Mouse (Mus musculus) small intestine, adult 2 months (tissue): Measurements from ENCODE around the gene Fsip1.

Source experiments
- CTCF ChIP-seq: fragments of 200-500 bp; IDR thresholded peaks from 2 replicates; pipeline ENCODE4 v1.5.1; 2012; ENCODE audit warnings: low read depth, mild to moderate bottlenecking, control low read depth, inconsistent platforms, low read length, moderate library complexity, mixed read lengths; ENCODE audit not compliant: insufficient replicate concordance, insufficient read length; ENCODE audit errors: extremely low read depth
- POLR2A ChIP-seq: fragments of 200-500 bp; IDR thresholded peaks from 2 replicates; pipeline ENCODE4 v1.6.1; 2012; ENCODE audit warnings: low read depth, mild to moderate bottlenecking, control low read depth, inconsistent platforms, low read length, moderate library complexity

- TF ChIP-seq CTCF = no peak
- no peak for TF ChIP-seq POLR2A
Measured at GRCm38 (mm10) chr2:118295505-118295904, 38.7 kb upstream of the Fsip1 start.
